Mouse (Mus musculus): ENCODE measurements at regions not wholly inside any gene's neighbourhood (a gene's known extent, or its start where the extent isn't known, plus 50 kb on each side); places are given as distances from the start of the nearest gene placed in this dataset.
A peak's percentile ranks its signal among the peaks of the same experiment; 100 is the strongest.

DNA sequence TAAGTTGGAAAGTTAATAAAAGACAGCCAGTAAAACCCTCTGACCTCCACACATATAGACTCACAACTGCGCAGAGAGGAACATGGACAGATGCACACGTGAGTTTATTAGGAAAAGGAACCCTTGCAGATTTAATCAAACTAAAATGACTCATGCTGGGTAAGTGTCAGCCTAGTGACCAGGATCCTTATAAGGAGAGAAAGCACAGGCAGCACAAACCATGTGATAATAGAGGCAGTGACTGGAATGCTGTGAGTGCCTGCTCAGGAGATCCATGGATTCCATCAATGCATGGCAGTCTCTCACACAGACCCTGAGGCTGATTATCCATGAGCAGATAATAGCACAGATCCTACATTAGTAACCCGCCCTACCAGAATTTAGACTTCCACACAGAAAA lies 162.2 kb upstream of the Mbnl1 start:
- no peak for DNase-seq
- intact Hi-C loops (cut with DNase I), result no loop called here

DNA sequence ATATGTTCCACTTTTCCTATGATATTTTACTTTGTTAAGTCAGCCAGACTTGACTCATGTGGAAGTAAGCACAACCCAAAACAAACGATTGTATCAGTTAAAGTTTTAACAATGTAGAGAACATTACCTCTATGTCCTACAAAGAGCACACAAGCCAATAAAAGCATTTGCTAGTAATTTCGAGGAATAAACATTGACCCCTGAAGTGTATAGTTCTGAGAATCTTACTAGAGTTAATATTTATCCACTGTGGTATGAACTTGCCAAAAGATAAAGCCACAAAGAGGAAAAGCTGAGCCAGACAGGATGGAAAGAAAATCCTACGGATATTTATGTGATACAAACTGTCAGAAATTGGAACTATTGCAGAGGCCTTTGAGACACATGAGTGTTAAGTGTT lies 161.5 kb upstream of the Mbnl1 start:
- intact Hi-C loops (cut with DNase I), result no loop called here
- no peak for DNase-seq

DNA sequence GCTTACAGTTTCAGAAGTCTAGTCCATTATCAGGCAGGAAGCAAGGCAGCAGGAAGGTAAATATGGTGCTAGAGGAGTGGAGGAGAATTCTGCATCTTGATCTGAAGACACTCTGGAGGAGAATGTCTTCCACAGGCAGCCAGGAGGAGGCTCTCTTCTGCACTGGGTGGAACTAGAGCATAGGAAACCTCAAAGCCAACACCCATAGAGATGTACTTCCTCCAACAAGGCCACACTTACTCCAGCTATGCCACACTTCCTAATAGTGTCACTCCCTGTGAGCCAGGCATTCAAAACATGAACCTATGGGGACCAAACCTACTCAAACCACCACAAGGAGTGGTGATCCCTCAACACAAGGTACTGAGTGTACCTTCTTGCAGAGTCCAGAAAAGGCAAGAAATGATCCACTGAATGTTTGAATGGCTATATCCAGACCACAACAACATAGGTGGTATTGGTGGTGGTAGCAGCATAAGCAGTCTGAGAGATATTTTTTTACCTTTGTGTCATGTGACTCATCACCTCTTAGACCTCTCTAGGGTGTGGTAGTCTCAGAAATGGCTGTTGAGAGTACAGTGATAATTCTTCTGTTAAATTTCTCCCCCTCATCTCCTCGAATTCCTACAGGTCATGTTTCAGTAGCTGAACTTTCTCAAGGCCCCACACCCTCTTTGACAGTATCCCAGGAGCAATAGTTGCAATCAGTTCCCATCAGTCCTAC lies 152.3 kb upstream of the Mbnl1 start:
- intact Hi-C loops (cut with DNase I), result no loop called here
- peak; percentile 3 to 7 for DNase-seq

DNA sequence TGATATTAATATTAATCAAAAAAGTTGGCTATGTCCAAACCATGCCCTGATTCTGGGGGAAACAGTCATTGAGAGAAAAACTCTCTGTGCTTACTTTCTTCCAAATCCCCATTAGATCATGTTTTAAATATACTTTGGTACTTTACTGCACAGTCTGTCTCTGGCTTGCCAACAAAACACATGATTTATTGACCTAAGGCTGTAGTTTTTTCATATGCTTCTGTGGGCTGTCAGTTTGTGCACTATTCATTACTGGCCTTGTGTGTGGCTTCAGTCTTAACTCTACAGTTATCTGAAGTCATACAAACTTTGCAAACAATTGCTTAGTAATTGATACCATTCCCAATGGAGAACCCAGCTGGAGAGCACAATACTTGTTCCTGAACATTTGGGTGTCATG lies 149.1 kb upstream of the Mbnl1 start:
- intact Hi-C loops (cut with DNase I), result no loop called here

DNA sequence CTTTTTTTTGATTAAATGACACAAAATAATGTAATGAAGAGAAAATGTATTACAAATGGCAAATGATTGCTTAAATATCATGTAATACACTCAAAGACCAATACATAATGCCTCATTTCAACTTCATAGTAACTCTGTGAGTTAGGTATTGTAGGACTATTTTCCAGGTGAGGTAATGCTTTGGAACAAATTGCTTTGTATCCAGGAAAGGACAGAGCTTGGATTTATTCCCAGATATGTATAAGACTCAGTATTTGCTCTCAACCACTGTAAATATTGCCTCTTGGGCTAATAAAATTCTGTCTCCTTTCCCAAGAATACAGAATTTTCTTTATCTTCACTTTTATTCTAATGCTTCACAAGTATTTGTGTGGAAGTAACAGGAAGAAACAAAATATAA lies 148.2 kb upstream of the Mbnl1 start:
- no peak for DNase-seq
- intact Hi-C loops (cut with DNase I), result no loop called here

More for the DNA sequence above, 149.1 kb upstream of the Mbnl1 start:
- DNase-seq, result no peak

DNA sequence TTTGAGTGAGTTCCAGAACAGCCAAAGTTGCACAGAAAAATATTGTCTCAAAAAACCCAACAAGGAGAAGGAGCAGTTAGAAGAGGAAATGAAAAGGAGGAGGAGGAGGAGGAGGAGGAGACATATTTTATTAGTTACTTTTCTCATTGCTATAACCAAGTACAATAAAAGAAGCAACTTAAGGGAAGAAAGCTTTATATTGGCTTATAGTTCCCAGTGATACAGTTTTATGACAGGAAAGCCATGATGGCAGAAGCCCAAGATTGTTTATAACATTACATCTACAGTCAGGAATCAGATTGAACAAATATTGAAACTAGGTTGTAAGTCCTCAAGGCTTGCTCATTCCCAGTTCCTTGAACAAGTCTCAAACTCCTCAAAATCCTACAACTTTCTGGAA lies 147.7 kb upstream of the Mbnl1 start:
- DNase-seq, result no peak
- intact Hi-C loops (cut with DNase I), result no loop called here

DNA sequence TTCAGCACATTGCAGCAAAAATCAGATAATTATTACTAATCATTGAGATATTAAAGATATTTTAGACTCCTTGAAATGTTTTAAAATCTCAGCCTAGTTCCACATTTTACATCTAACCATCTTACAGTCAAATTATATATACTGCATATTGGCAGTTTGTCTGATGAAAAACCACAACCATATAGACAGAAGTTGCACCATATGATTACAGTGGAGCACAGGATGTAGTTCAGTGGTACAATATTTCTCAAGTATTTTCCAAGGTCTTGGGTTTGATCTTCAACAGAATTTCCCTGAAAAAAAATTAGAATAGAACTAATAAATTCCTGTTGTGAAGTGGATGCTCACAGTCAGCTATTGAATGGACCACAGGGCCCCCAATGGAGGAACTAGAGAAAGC lies 140.2 kb upstream of the Mbnl1 start:
- intact Hi-C loops (cut with DNase I), result no loop called here
- no peak for DNase-seq

DNA sequence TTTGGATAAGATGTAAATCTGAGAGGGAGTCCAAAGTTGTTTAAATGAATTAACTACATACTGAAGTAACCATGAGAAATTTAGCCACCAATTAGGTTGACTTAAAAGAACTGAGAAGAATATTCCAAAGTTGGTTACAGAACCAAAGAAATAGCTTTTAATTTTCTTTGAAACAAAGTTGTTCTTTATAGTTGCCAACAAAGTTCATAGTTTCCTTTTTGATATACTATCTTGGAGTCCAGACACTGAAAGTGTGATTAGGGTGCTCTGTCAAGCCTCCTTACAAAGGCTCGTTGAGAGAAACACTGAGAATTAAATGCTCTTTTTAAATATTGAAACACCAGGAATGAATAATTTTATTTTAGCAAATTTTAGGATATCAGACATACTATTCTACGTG lies 139.0 kb upstream of the Mbnl1 start:
- intact Hi-C loops (cut with DNase I), result no loop called here

DNA sequence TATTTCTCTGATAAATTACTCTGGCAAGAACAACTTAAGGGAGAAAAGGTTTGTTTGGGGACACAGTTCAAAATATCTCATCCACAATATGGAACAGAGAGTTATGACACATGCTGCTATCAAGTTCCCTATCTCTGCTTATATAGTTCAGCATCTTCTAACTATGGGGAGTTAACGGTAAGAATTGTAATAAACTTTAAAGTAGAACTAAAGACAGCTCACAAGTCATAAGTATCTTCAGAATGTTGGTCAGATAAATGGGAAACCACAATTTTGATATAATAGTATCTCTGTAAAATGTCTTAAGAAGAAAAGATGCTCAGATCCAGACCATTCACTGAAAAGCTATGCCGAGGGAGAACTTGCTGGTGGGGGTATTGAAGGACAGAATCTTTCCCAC lies 138.5 kb upstream of the Mbnl1 start:
- intact Hi-C loops (cut with DNase I), result no loop called here
- DNase-seq, result no peak

More for the DNA sequence above, 139.0 kb upstream of the Mbnl1 start:
- DNase-seq, result no peak

DNA sequence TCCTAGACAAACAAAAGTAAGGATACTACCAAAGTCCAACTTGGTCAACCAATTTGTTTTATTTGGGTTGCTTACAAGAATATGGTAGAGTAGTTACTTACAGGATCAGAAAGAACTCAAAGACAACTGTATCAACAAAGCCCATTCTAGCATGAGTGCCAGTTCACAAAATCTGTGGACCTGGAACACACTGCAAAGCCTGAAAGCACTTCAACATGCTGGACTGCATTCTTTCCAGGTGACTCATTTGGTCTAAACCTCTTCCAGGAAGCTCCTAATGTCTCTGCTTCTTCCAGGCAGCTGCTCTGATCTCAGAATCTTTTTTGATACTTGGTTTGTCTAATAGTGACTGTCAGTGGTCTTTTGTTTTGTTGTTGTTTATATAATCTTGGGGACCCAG lies 126.2 kb upstream of the Mbnl1 start:
- intact Hi-C loops (cut with DNase I), result no loop called here

DNA sequence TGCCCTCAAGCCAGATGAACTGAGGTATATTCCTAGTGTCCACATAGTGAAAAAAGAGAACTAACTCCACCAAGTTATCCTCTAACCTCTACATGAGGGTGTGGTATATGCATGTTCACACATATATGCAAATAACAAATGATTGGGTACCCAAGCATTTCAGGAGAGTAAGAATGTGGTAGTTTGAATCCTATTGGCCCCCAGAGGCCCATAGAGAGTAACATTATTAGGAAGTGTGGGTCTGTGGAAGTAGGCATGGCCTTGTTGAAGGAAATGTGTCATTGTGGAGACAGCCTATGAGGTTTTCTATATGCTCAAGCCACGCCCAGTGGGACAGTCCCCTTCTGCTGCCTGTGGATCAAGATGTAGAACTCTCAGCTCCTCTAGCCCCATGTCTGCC lies 125.6 kb upstream of the Mbnl1 start:
- DNase-seq, result no peak
- intact Hi-C loops (cut with DNase I), result no loop called here

More for the DNA sequence above, 126.2 kb upstream of the Mbnl1 start:
- DNase-seq, result peak in 1 of 2 experiments; percentile 5

DNA sequence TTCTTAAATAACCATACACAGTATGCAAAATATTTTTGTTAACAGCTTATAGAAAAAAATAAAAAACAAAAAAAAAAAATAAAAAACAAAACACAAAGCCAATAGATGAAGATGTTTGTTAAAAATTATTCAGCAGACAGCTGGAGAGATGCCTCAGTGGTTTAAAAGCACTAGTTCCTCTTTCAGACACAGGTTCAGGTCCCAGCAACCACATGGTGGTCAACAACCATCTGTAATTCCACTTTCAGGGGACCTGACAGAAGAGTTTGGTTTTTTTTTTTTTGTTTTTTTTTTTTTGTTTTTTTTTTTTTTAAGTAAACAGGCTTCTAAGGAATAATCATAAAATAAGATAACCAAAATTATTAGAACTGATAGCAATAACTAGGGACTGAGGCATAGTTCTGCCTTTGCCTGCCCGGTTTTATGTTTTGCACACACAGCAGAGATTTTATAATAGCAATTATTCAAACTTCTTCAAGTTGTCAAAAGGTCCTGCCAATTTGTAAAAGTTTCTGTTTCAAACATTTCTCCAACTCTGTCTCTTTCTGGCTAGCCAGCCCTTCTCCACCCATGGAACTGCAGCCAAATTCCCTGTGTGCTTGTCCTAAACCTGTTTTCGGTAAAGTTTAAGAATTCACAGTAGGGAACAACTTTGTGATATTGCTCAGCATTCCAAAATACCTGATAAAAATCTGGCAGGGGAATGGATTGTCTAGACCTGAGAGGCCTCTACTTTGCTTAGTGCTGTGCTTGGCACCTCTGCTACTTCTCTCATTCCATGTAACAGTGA lies 101.3 kb upstream of the Mbnl1 start:
- intact Hi-C loops (cut with DNase I), result no loop called here
- peak; percentile 18 to 28 for DNase-seq

DNA sequence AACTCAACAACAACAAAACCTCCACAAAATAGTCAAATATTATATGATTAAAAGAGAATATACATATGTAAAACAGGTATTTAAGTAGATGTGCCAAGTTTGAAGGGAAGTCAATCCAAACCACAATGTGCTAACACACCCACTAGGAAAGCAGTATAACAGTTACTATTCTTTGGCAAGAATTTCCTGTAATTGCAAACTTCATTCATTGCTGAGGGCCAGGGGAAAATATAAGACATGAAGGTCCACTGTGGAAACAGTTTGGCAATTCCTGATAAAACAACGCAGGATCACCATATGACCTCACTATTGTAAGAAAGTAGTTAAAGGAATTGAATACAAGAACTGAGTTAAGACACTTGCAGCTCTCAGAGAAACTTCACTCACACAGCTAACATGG lies 99.0 kb upstream of the Mbnl1 start:
- no peak for DNase-seq
- intact Hi-C loops (cut with DNase I), result no loop called here

DNA sequence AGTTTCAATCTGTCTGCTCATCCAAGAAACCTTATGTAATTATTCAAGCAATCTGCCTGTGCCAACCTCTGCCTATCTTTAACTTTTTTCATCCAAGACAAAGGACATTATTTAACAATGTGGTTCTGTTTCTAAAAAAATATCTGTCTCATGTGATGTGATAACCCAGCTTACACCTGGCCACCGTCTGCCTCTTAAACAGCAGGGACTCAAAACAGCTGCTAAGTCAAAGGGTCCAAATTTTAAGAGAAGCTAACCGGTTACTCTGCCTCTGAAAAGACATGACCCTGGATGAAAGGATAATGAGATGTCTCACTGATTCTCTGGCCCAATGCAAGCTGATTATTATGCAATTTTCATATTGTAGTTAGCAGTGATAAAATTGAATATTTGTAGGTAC lies 84.0 kb upstream of the Mbnl1 start:
- intact Hi-C loops (cut with DNase I), result no loop called here
- no peak for DNase-seq

DNA sequence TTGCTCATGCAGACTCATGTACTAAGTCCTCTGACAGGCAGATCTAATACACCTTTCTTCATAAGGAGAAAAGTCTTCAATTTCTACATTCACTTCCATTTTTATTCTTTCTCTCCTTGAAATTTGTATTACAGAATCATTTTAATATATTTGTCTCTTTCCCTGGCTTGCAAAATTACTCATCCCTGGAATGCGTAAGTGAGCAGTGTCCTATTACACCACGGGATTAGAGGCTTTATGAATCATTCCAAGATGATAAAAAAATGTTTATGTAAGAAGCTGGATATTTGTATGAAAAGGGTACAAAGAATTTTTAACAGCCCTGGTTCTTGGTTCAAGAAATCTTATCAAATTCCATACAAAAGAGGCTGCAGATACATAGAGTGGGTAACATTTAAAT lies 83.6 kb upstream of the Mbnl1 start:
- DNase-seq, result no peak
- intact Hi-C loops (cut with DNase I), result no loop called here

DNA sequence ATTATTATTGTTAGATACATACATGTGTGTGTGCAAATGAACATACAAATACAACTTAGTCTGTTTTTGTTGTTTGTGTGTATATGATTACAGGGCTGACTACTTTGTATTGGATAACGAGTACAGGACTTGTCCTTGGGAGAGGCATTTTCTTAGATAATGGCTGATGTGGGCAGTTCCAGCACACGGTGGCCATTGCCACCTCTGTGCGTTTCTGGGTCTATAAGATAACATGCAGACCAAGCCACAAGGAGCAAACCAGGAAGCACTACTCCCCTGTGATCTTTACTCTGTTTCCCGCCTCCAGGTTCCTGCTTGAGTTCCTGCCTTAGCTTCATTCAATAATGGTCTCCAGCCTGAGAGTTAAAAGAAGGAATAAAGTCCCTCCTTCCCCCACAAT lies 77.3 kb upstream of the Mbnl1 start:
- intact Hi-C loops (cut with DNase I), result no loop called here
- DNase-seq, result no peak

DNA sequence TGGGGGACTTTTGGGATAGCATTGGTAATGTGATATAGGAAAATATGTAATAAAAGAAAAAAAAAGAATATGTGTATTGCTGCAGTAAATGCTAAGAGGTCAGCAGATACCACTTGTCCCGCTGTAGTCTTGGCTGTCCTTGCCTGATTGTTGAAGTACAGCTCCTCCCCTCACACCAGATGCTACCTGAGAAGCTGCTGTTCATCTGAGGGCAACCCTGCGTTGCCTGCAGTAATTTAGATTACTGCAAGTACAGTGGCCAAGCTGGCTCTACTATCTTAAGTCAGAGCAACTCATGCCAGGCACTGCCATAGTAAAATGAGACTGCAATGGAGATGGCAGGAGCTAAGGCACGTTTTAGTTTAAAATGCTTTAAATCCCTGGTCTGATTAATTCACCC lies 75.7 kb upstream of the Mbnl1 start:
- DNase-seq, result no peak
- intact Hi-C loops (cut with DNase I), result no loop called here

DNA sequence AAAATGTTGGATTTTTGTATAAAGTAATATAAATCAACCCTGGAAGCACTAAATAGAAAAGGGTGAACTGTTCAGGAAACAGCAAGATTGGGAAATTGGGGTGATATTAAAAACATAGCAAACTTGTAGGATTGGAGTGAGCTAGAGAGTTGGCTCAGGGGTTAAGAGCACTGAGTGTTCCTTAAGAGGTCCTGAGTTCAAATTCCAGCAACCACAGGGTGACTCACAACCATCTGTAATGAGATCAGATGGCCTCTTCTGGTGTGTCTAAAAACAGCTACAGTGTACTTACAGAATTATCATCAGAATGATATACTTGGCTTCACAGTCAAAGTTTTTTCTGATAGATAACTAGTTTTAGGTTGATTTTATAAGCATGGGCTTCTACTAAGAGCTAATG lies 73.8 kb upstream of the Mbnl1 start:
- intact Hi-C loops (cut with DNase I), result no loop called here
- no peak for DNase-seq

DNA sequence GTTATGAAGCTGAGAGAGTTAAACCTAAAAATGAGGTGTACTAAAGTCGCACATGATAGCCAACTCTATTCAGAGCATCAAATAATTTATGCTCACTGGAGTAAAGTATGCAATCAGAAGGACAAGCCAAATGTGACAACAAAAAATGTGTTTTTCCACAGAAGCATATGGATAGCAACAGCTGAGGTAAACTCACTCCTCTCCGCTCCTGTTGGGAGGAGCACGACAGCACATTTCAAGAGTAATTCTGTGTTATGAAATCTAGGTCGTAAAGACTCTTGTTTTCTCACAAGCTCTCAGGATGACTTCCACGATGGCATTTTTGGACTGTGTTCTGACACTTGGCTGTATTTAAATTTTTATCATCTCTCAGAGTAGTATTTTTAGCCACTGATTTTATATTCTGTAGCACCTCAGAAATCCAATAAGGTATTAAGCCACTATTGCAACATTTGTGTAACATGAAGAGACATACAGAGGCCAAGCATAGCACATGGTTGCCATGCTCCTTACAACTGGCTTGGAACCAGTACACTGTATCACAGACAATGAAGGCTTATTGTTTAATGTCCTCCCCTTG lies 70.3 kb upstream of the Mbnl1 start:
- intact Hi-C loops (cut with DNase I), result no loop called here
- DNase-seq, result no peak

DNA sequence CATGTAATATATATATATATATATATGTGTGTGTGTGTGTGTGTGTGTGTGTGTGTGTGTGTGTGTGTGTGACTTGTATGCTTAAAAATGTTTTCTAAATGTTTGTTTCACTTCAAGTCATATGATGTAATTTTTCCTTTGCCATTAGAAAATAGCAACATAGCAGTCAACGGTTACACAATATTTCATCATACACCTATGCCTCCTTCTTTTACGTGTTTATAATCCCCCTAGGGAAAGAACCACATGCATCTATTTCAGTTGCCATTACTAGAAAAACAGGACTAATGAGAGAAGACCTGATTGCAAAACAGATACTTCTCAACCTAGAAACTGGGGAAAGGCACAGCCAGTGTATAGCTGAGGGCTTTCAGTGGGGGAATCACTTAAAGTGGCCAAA lies 65.2 kb upstream of the Mbnl1 start:
- DNase-seq, result no peak
- intact Hi-C loops (cut with DNase I), result no loop called here

DNA sequence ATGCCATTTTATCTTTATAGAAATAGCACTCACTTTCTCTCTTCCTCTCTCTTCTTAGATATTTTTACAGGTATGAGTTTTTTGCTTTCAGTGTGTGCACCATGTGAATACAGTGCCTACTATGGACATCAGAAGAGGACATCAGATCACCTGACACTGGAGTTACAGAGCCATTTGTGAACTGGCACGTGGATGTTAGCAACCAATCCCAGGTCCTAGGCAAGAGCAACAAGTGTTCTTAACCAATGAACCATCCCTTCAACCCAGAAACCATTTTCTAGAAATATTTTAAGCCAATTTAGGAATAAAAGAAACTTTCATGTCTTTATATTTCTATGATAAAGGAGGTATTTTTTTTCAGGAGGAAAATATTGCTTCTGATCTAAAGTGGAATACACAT lies 64.7 kb upstream of the Mbnl1 start:
- DNase-seq, result no peak
- intact Hi-C loops (cut with DNase I), result no loop called here

All from heart, postnatal 10 days (tissue).